Mouse (Mus musculus) forebrain, embryonic 14.5 days (tissue): ENCODE data around the gene Cntnap5c. TPM values are rescaled to one million over a fixed set of nuclear protein-coding genes. Genes with fewer than 3 reads are reported as not detected.

Experiments used
- ATAC-seq: fragments of 200-750 bp; cut with Nextera tagmentation; 2 replicates; pipeline ENCODE4 v1.8.0; 2017; ENCODE audit warnings: mild to moderate bottlenecking, moderate library complexity
- DNase-seq: peaks from one replicate; pipeline ENCODE4 v3.0.0-alpha.2; 2015; ENCODE audit warnings: low spot score
- H3K27ac ChIP-seq: fragments of 300-500 bp; sonication (generic); 2 replicates; pipeline ENCODE4 v1.5.1; 2014; ENCODE audit warnings: low read depth, mild to moderate bottlenecking, control low read depth, low read length, moderate library complexity
- H3K27me3 ChIP-seq: fragments of 300-500 bp; sonication (generic); replicated peaks from 2 replicates; pipeline ENCODE4 v1.6.1; 2014; ENCODE audit warnings: low read length, control low read depth, mixed read lengths; ENCODE audit not compliant: control insufficient read depth, insufficient read depth
- H3K36me3 ChIP-seq: fragments of 300-500 bp; sonication (generic); 2 replicates; pipeline ENCODE4 v1.6.1; 2014; ENCODE audit warnings: low read length, control low read depth; ENCODE audit not compliant: control insufficient read depth, insufficient read depth
- H3K4me1 ChIP-seq: fragments of 300-500 bp; sonication (generic); 2 replicates; pipeline ENCODE4 v1.6.1; 2014; ENCODE audit warnings: antibody characterized with exemption, low read length, control low read depth; ENCODE audit not compliant: control insufficient read depth, insufficient read depth
- H3K4me2 ChIP-seq: fragments of 300-500 bp; sonication (generic); 2 replicates; pipeline ENCODE4 v1.6.1; 2014; ENCODE audit warnings: mild to moderate bottlenecking, control low read depth, low read length
- H3K4me3 ChIP-seq: fragments of 300-500 bp; sonication (generic); 2 replicates; pipeline ENCODE4 v1.5.1; 2014; ENCODE audit warnings: low read depth, low read length, control low read depth
- H3K9ac ChIP-seq: fragments of 300-500 bp; sonication (generic); 2 replicates; pipeline ENCODE4 v1.6.1; 2014; ENCODE audit warnings: mild to moderate bottlenecking, low read length, control low read depth, moderate library complexity
- H3K9me3 ChIP-seq: fragments of 300-500 bp; sonication (generic); replicated peaks from 2 replicates; pipeline ENCODE4 v1.6.1; 2016; ENCODE audit warnings: low read length, control low read depth, mixed read lengths; ENCODE audit not compliant: control insufficient read depth
- WGBS: fragments of 180-500 bp; shearing (Covaris S2); extraction: QIAGEN DNeasy Blood & Tissue Kit; methylation state at CpG from one replicate; pipeline ENCODE4 v1.1.7; 2014; 5-methylcytosine and 5-hydroxymethylcytosine counted together
- polyA plus RNA-seq: library from polyadenylated mRNA; unstranded; fragments of >200 nt; fragmentation: Nextera tagmentation; extraction: Ambion mirVana; gene quantifications from 2 replicates; pipeline ENCODE4 v1.2.1, GENCODE M21; 2014

The Cntnap5c gene
- polyA plus RNA-seq, 1 experiment from 2014 or later = 0.60 TPM

GRCm38 (mm10) chr17:58370089-58370488 is 600.7 kb downstream of the Cntnap5c start:
- DNase-seq (no peak), ATAC-seq (no peak)
- no peaks in the 10 kb centered on the region for H3K9me3 ChIP-seq
- H3K4me2 ChIP-seq = no peak overlapping the region
- H3K4me1 ChIP-seq = no peaks in the 10 kb centered on the region
- no peak overlapping the region for H3K27ac ChIP-seq
- H3K27me3 ChIP-seq = no peaks in the 10 kb centered on the region
- no peak overlapping the region for H3K9ac ChIP-seq
- H3K36me3 ChIP-seq = no peaks in the 10 kb centered on the region
- H3K4me3 ChIP-seq = no peak overlapping the region

- Histone ChIP-seq H3K4me3 (no peak overlapping the region), H3K36me3 (no peaks in the 10 kb centered on the region), H3K4me1 (no peaks in the 10 kb centered on the region), H3K9ac (no peak overlapping the region), H3K4me2 (no peak overlapping the region), H3K27me3 (no peaks in the 10 kb centered on the region), H3K9me3 (no peaks in the 10 kb centered on the region), H3K27ac (no peak overlapping the region)
- ATAC-seq (no peak), DNase-seq (no peak)
Measured at GRCm38 (mm10) chr17:58407769-58408168, 638.4 kb downstream of the Cntnap5c start.

- no peak overlapping the region for H3K27ac ChIP-seq
- ATAC-seq (no peak), DNase-seq (no peak)
- no peaks in the 10 kb centered on the region for H3K4me1 ChIP-seq
- H3K4me2 ChIP-seq = no peak overlapping the region
- no peak overlapping the region for H3K9ac ChIP-seq
- WGBS = 86% methylated on average over 1 of the region's 1 CpGs
- H3K9me3 ChIP-seq = no peaks in the 10 kb centered on the region
- no peaks in the 10 kb centered on the region for H3K27me3 ChIP-seq
- no peaks in the 10 kb centered on the region for H3K36me3 ChIP-seq
- no peak overlapping the region for H3K4me3 ChIP-seq
Measured at GRCm38 (mm10) chr17:58408756-58409155, 639.4 kb downstream of the Cntnap5c start.

GRCm38 (mm10) chr17:58437443-58437842 is 668.1 kb downstream of the Cntnap5c start:
- Histone ChIP-seq H3K9ac (no peak overlapping the region), H3K36me3 (no peaks in the 10 kb centered on the region), H3K9me3 (no peaks in the 10 kb centered on the region), H3K4me1 (no peaks in the 10 kb centered on the region), H3K4me2 (no peak overlapping the region), H3K27me3 (no peaks in the 10 kb centered on the region), H3K4me3 (no peak overlapping the region), H3K27ac (no peak overlapping the region)
- ATAC-seq (no peak), DNase-seq (no peak)

Other genes with a start within 250 kb of the Cntnap5c start
- gene Vmn2r120, start 224.1 kb upstream of the Cntnap5c start, polyA plus RNA-seq = not detected in 2 replicates
- not detected in 2 replicates for gene Gm21834, start 27.4 kb upstream of the Cntnap5c start, polyA plus RNA-seq